In genomic region chr1:87658937-87659617, GRCm38 (mm10) we compare ENCODE assay signal across 9 mouse cellular contexts. TPM values are rescaled to one million over a fixed set of nuclear protein-coding genes. Genes with fewer than 3 reads are reported as not detected.
DNase-seq lines count a peak whose midpoint lies in the region; ATAC-seq lines count a peak whose summit lies in the region.
"Had no signal": no experiment of that assay in that cellular context is flagged by ENCODE, and none has a peak within 500 bp of the region (broad histone marks: within the 10 kb centered on the region; RNA-seq: fewer than 3 reads in every experiment).

No protein-coding gene starts in this region.

- H3K4me1 ChIP-seq in embryonic facial prominence, embryonic 14.5 days (ENCODE audit: control insufficient read depth, insufficient read depth, low read length), result no peaks in the 10 kb centered on the region; the same call in 1 of the 2 replicates
- H3K4me1 ChIP-seq in embryonic facial prominence, embryonic 10.5 days, result peaks cover 20% of the 10 kb centered on the region
- peaks cover 78% of the 10 kb centered on the region for H3K4me1 ChIP-seq in megakaryocyte, embryonic 14.5 days
- H3K4me1 ChIP-seq in forebrain, embryonic 11.5 days (replicated peaks; ENCODE audit: control insufficient read depth, insufficient read depth, low read length), result no peaks in the 10 kb centered on the region
- H3K4me1 ChIP-seq in forebrain, embryonic 16.5 days (replicated peaks; ENCODE audit: control insufficient read depth, insufficient read depth, low read length), result no peaks in the 10 kb centered on the region

- no peak overlapping the region for H3K4me2 ChIP-seq in embryonic facial prominence, embryonic 14.5 days (ENCODE audit: low read depth, low read length)
- no peak overlapping the region for H3K4me2 ChIP-seq in forebrain, embryonic 11.5 days (ENCODE audit: low read depth, low read length, severe bottlenecking)
- no peak overlapping the region for H3K4me2 ChIP-seq in forebrain, embryonic 16.5 days (ENCODE audit: low read length)
- H3K4me2 ChIP-seq: limb, embryonic 13.5 days had no signal

- 68% methylated on average over 8 of the region's 8 CpGs for WGBS in embryonic facial prominence, embryonic 14.5 days
- 82% methylated on average over 8 of the region's 8 CpGs for WGBS in embryonic facial prominence, embryonic 10.5 days
- 82% methylated on average over 8 of the region's 8 CpGs for WGBS in forebrain, embryonic 11.5 days
- WGBS in forebrain, embryonic 16.5 days, result 71% methylated on average over 8 of the region's 8 CpGs

- H3K27me3 ChIP-seq in embryonic facial prominence, embryonic 14.5 days (replicated peaks; ENCODE audit: control insufficient read depth, insufficient read depth, low read length), result no peaks in the 10 kb centered on the region
- no peaks in the 10 kb centered on the region for H3K27me3 ChIP-seq in embryonic facial prominence, embryonic 10.5 days (replicated peaks; ENCODE audit: low read depth, poor library complexity, severe bottlenecking)
- H3K27me3 ChIP-seq in megakaryocyte, embryonic 14.5 days (replicated peaks), result no peaks in the 10 kb centered on the region
- H3K27me3 ChIP-seq in forebrain, embryonic 11.5 days (ENCODE audit: control insufficient read depth, insufficient read depth, low read length), result no peaks in the 10 kb centered on the region
- no peaks in the 10 kb centered on the region for H3K27me3 ChIP-seq in forebrain, embryonic 16.5 days (replicated peaks; ENCODE audit: control insufficient read depth, insufficient read depth, low read length)
- H3K27me3 ChIP-seq: limb, embryonic 13.5 days had no signal

- no peaks in the 10 kb centered on the region for H3K9me3 ChIP-seq in embryonic facial prominence, embryonic 14.5 days (ENCODE audit: control insufficient read depth, low read length)
- H3K9me3 ChIP-seq in embryonic facial prominence, embryonic 10.5 days, result no peaks in the 10 kb centered on the region
- peaks cover 15% of the 10 kb centered on the region for H3K9me3 ChIP-seq in megakaryocyte, embryonic 14.5 days
- H3K9me3 ChIP-seq in forebrain, embryonic 11.5 days (ENCODE audit: control insufficient read depth, low read length), result no peaks in the 10 kb centered on the region; the same call in 1 of the 2 replicates
- no peaks in the 10 kb centered on the region; the same call in 1 of the 2 replicates for H3K9me3 ChIP-seq in forebrain, embryonic 16.5 days (ENCODE audit: control insufficient read depth, low read length)
- H3K9me3 ChIP-seq: limb, embryonic 13.5 days had no signal

- H3K27ac ChIP-seq in embryonic facial prominence, embryonic 14.5 days (replicated peaks; ENCODE audit: low read depth, low read length), result no peak overlapping the region
- H3K27ac ChIP-seq in embryonic facial prominence, embryonic 10.5 days (replicated peaks), result no peak overlapping the region
- no peak overlapping the region for H3K27ac ChIP-seq in forebrain, embryonic 11.5 days (ENCODE audit: low read depth, low read length)
- no peak overlapping the region for H3K27ac ChIP-seq in forebrain, embryonic 16.5 days (ENCODE audit: low read length)
- H3K27ac ChIP-seq: limb, embryonic 13.5 days had no signal

- H3K36me3 ChIP-seq in embryonic facial prominence, embryonic 14.5 days (ENCODE audit: control insufficient read depth, insufficient read depth, low read length), result no peaks in the 10 kb centered on the region
- H3K36me3 ChIP-seq in embryonic facial prominence, embryonic 10.5 days (replicated peaks), result no peaks in the 10 kb centered on the region
- peaks cover 98% of the 10 kb centered on the region for H3K36me3 ChIP-seq in megakaryocyte, embryonic 14.5 days (replicated peaks; ENCODE audit: low read length)
- H3K36me3 ChIP-seq in forebrain, embryonic 11.5 days (ENCODE audit: control insufficient read depth, insufficient read depth, low read length), result no peaks in the 10 kb centered on the region
- no peaks in the 10 kb centered on the region for H3K36me3 ChIP-seq in forebrain, embryonic 16.5 days (ENCODE audit: control insufficient read depth, insufficient read depth)
- H3K36me3 ChIP-seq: limb, embryonic 13.5 days had no signal

- no peak overlapping the region for H3K9ac ChIP-seq in embryonic facial prominence, embryonic 14.5 days (ENCODE audit: low read depth, low read length)
- H3K9ac ChIP-seq in forebrain, embryonic 11.5 days (ENCODE audit: low read length), result no peak overlapping the region
- no peak overlapping the region for H3K9ac ChIP-seq in forebrain, embryonic 16.5 days (replicated peaks; ENCODE audit: low read depth, low read length)
- H3K9ac ChIP-seq: limb, embryonic 13.5 days had no signal

- H3K4me3 ChIP-seq in embryonic facial prominence, embryonic 14.5 days (ENCODE audit: low read depth, low read length), result no peak overlapping the region
- no peak overlapping the region for H3K4me3 ChIP-seq in embryonic facial prominence, embryonic 10.5 days
- H3K4me3 ChIP-seq in megakaryocyte, embryonic 14.5 days (replicated peaks), result peak overlapping the region; percentile 75
- no peak overlapping the region for H3K4me3 ChIP-seq in forebrain, embryonic 11.5 days (ENCODE audit: low read depth, low read length)
- H3K4me3 ChIP-seq in forebrain, embryonic 16.5 days (replicated peaks; ENCODE audit: low read length), result no peak overlapping the region
- H3K4me3 ChIP-seq: limb, embryonic 13.5 days had no signal

- DNase-seq in embryonic facial prominence, embryonic 14.5 days (ENCODE audit: low spot score), result peak; percentile 39
- no peak for DNase-seq in embryonic facial prominence, embryonic 10.5 days (ENCODE audit: low spot score)
- DNase-seq in 416B (ENCODE audit: low read depth), result peak; percentile 86
- DNase-seq in forebrain, embryonic 11.5 days (ENCODE audit: low spot score), result no peak
- no peak for DNase-seq in cerebellum, postnatal 36 days

- no peak for ATAC-seq in embryonic facial prominence, embryonic 14.5 days (ENCODE audit: low read depth)
- ATAC-seq in granulocyte monocyte progenitor cell, adult 5-6 weeks (replicated peaks; ENCODE audit: poor library complexity, severe bottlenecking), result peak; percentile 81
- ATAC-seq in forebrain, embryonic 11.5 days (replicated peaks; ENCODE audit: low FRiP score), result no peak
- no peak for ATAC-seq in forebrain, embryonic 16.5 days

RNA-seq across cellular contexts. Expression of gene Inpp5d, which starts 39.0 kb away (rescaled TPM):
- 7.9 and 11.1 TPM in 2 replicates for polyA plus RNA-seq in embryonic facial prominence, embryonic 14.5 days (2014; fragmentation: Nextera tagmentation; extraction: Ambion mirVana)
- polyA plus RNA-seq in embryonic facial prominence, embryonic 10.5 days (2016; fragmentation: Nextera tagmentation; extraction: Ambion mirVana), result 4.0 and 5.3 TPM in 2 replicates
- 104 and 179 TPM in 2 replicates for total RNA-seq in granulocyte monocyte progenitor cell, adult 5-6 weeks (2014; fragmentation: Nextera tagmentation)
- 52.2 and 73.5 TPM in 2 replicates for total RNA-seq in granulocyte monocyte progenitor cell, adult 5-6 weeks (2017)
- polyA plus RNA-seq in megakaryocyte, embryonic 14.5 days (2012; ENCODE audit: insufficient read depth, low replicate concordance), result 107 and 189 TPM in 2 replicates
- 3.6 and 5.0 TPM in 2 replicates for polyA plus RNA-seq in forebrain, embryonic 11.5 days (2014; fragmentation: Nextera tagmentation; extraction: Ambion mirVana)
- polyA plus RNA-seq in forebrain, embryonic 16.5 days (2015; fragmentation: Nextera tagmentation; extraction: Ambion mirVana), result 2.8 and 4.3 TPM in 2 replicates

Comparison
In these comparisons a context has a peak if more than half of its experiments do, and no peak if none do; other contexts are left out.
1. DNase-seq: peak in embryonic facial prominence, embryonic 14.5 days (single experiment) and 416B (single experiment); none in embryonic facial prominence, embryonic 10.5 days (single experiment), forebrain, embryonic 11.5 days (single experiment) and cerebellum, postnatal 36 days (0 of 2).